Mouse (Mus musculus) brain, embryonic 14.5 days (tissue): ENCODE data around the gene Tcea3.

Source experiments
- CTCF ChIP-seq: fragments of 200-500 bp; IDR thresholded peaks from 2 replicates; pipeline ENCODE4 v1.5.1; 2012; ENCODE audit warnings: inconsistent platforms, mild to moderate bottlenecking, moderate library complexity, borderline replicate concordance; ENCODE audit not compliant: insufficient read depth, insufficient read length; ENCODE audit errors: extremely low read depth
- POLR2A ChIP-seq: fragments of 200-500 bp; IDR thresholded peaks from 2 replicates; pipeline ENCODE4 v1.6.1; 2012; ENCODE audit warnings: mild to moderate bottlenecking, inconsistent platforms, borderline replicate concordance; ENCODE audit not compliant: poor library complexity, insufficient read depth, insufficient read length, severe bottlenecking; ENCODE audit errors: extremely low read depth

DNA sequence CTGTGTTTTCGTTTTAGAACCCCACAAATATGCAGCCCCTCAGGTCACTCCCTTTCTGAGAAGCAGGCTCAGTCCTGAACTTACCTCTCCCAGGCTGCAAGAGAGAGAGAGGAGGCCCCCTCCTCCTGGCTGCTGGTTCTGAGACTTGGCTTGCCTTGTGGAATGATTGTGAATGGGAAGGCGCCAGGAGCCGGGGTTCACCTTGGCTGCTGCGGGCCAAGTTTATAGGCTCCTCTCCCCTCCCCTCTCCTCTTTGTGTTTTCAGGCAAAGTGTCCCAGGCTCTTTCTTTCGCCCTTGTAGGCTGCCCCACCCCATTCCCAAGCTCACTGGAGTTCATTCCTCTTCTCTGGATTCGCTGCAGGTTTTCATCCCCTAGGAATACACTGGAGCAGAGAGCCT, 40.6 kb upstream of the Tcea3 start:
- no peak for TF ChIP-seq CTCF
- no peak for TF ChIP-seq POLR2A
